Mouse (Mus musculus) forebrain, embryonic 14.5 days (tissue): Measurements from ENCODE around the gene Exph5. TPM values are rescaled to one million over a fixed set of nuclear protein-coding genes. Genes with fewer than 3 reads are reported as not detected.

Experiments used
- ATAC-seq: fragments of 200-750 bp; cut with Nextera tagmentation; 2 replicates; pipeline ENCODE4 v1.8.0; 2017; ENCODE audit warnings: mild to moderate bottlenecking, moderate library complexity
- DNase-seq: peaks from one replicate; pipeline ENCODE4 v3.0.0-alpha.2; 2015; ENCODE audit warnings: low spot score
- H3K27ac ChIP-seq: fragments of 300-500 bp; sonication (generic); 2 replicates; pipeline ENCODE4 v1.5.1; 2014; ENCODE audit warnings: low read depth, mild to moderate bottlenecking, control low read depth, low read length, moderate library complexity
- H3K27me3 ChIP-seq: fragments of 300-500 bp; sonication (generic); replicated peaks from 2 replicates; pipeline ENCODE4 v1.6.1; 2014; ENCODE audit warnings: low read length, control low read depth, mixed read lengths; ENCODE audit not compliant: control insufficient read depth, insufficient read depth
- H3K36me3 ChIP-seq: fragments of 300-500 bp; sonication (generic); 2 replicates; pipeline ENCODE4 v1.6.1; 2014; ENCODE audit warnings: low read length, control low read depth; ENCODE audit not compliant: control insufficient read depth, insufficient read depth
- H3K4me1 ChIP-seq: fragments of 300-500 bp; sonication (generic); 2 replicates; pipeline ENCODE4 v1.6.1; 2014; ENCODE audit warnings: antibody characterized with exemption, low read length, control low read depth; ENCODE audit not compliant: control insufficient read depth, insufficient read depth
- H3K4me2 ChIP-seq: fragments of 300-500 bp; sonication (generic); 2 replicates; pipeline ENCODE4 v1.6.1; 2014; ENCODE audit warnings: mild to moderate bottlenecking, control low read depth, low read length
- H3K4me3 ChIP-seq: fragments of 300-500 bp; sonication (generic); 2 replicates; pipeline ENCODE4 v1.5.1; 2014; ENCODE audit warnings: low read depth, low read length, control low read depth
- H3K9ac ChIP-seq: fragments of 300-500 bp; sonication (generic); 2 replicates; pipeline ENCODE4 v1.6.1; 2014; ENCODE audit warnings: mild to moderate bottlenecking, low read length, control low read depth, moderate library complexity
- H3K9me3 ChIP-seq: fragments of 300-500 bp; sonication (generic); replicated peaks from 2 replicates; pipeline ENCODE4 v1.6.1; 2016; ENCODE audit warnings: low read length, control low read depth, mixed read lengths; ENCODE audit not compliant: control insufficient read depth
- WGBS: fragments of 180-500 bp; shearing (Covaris S2); extraction: QIAGEN DNeasy Blood & Tissue Kit; methylation state at CpG from one replicate; pipeline ENCODE4 v1.1.7; 2014; 5-methylcytosine and 5-hydroxymethylcytosine counted together
- polyA plus RNA-seq: library from polyadenylated mRNA; unstranded; fragments of >200 nt; fragmentation: Nextera tagmentation; extraction: Ambion mirVana; gene quantifications from 2 replicates; pipeline ENCODE4 v1.2.1, GENCODE M21; 2014

Exph5 gene
- polyA plus RNA-seq, 1 experiment from 2014 or later: 0.05 TPM

DNA sequence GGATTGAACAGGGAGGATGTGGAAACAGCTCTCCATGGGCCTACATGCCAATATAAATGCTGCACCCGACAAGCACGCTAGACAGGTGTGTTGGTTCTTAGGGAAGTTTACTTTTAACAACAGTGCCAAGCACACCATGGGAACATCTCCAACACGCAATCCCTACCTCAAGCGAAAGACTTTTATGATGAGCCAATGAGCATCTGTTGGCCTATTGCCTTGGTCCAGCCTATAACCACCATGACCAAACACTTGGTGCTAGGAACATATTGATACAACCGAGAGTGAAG, 32.1 kb upstream of the Exph5 start:
- DNase-seq: no peak
- no peak overlapping the region for H3K27ac ChIP-seq
- no peaks in the 10 kb centered on the region for H3K4me1 ChIP-seq

DNA sequence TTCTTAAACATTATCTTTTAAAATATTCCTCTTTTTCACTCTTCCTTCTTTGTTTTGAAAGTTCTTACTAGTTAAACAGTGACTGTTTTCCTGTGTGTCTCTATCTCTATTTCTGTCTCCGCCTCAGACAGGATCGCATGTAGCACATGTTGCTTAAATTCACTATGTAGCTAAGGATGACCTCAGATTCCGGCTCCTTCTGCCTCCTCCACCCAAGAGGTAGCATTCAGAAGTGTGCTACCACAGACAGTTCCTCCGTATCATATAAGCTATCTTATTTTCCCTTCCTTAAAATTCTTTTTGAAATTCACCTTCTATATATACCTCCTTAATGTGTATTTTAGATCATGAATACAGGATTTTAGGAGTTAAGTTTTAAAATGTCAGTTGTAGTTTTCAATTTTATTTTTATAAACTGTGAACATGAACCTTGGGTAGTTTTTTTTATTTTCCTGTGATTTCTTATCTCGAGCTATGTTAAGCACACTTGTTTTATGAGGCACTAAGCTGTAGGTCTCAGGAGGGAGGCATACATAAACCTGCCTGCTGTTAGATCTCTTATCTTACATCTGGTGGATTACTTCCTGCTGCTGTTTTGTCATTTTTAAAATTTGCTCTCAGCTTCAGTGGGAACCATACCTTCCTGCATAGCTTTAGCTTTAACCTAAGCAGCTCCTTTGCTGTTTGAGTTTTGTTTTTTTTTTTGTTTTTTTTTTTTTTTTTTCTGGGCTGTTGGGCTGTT, 30.0 kb upstream of the Exph5 start:
- no peaks in the 10 kb centered on the region for H3K36me3 ChIP-seq
- no peak overlapping the region for H3K27ac ChIP-seq
- DNase-seq (no peak), ATAC-seq (no peak)
- H3K9ac ChIP-seq: no peak overlapping the region
- H3K4me2 ChIP-seq: no peak overlapping the region
- no peaks in the 10 kb centered on the region for H3K4me1 ChIP-seq
- H3K27me3 ChIP-seq: no peaks in the 10 kb centered on the region
- H3K4me3 ChIP-seq: no peak overlapping the region
- H3K9me3 ChIP-seq: no peaks in the 10 kb centered on the region
- 79% methylated on average over 5 of the region's 5 CpGs for WGBS

More for the DNA sequence above, 32.1 kb upstream of the Exph5 start:
- no peak overlapping the region for H3K4me3 ChIP-seq
- H3K36me3 ChIP-seq: no peaks in the 10 kb centered on the region
- H3K9ac ChIP-seq: no peak overlapping the region
- ATAC-seq: no peak
- 92% methylated on average over 5 of the region's 5 CpGs for WGBS
- no peaks in the 10 kb centered on the region for H3K9me3 ChIP-seq
- H3K4me2 ChIP-seq: no peak overlapping the region
- H3K27me3 ChIP-seq: no peaks in the 10 kb centered on the region

DNA sequence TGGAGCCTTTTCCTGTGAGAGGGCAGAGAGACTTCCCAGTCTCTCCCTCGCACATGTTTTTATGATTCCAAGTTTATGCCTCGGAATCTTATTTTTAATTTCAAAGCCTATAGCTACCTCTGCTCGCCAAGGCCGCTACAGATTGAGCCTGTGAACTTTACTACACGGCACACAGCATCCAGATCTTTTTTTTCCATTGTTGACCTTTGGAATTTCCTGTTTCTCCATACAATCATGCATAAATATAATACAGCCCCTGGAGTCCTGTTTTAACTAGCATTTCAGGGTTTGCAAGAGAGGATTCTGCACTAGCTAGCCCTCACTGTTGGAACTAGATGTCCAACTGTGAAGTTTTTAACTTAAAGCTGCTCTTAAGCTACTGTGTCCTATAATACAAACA, 29.3 kb upstream of the Exph5 start:
- H3K4me1 ChIP-seq: no peaks in the 10 kb centered on the region
- H3K4me3 ChIP-seq: no peak overlapping the region
- H3K4me2 ChIP-seq: no peak overlapping the region
- no peak overlapping the region for H3K9ac ChIP-seq
- H3K9me3 ChIP-seq: no peaks in the 10 kb centered on the region
- H3K27ac ChIP-seq: no peak overlapping the region
- 56% methylated on average over 5 of the region's 5 CpGs for WGBS
- no peaks in the 10 kb centered on the region for H3K27me3 ChIP-seq
- H3K36me3 ChIP-seq: no peaks in the 10 kb centered on the region
- no peak for ATAC-seq
- no peak for DNase-seq

DNA sequence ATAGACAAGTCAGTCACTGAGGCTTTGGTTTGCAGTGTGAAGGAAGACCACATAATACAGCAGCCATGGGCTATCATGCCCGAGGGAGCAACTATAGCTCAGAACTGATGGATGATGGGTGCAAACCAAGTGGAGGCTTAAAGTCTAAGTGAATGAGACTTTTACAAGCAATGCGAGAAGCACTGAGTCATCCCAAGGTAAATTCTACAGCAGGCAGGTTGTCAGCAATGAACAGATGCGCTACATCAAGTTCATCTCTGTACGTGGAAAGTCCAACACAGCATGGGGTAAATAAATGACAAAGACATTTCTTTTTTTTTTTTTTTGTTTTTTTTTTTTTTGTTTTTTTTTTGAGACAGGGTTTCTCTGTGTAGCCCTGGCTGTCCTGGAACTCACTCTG, 28.8 kb upstream of the Exph5 start:
- no peaks in the 10 kb centered on the region for H3K4me1 ChIP-seq
- H3K4me2 ChIP-seq: no peak overlapping the region
- no peaks in the 10 kb centered on the region for H3K9me3 ChIP-seq
- ATAC-seq (no peak), DNase-seq (no peak)
- 81% methylated on average over 4 of the region's 4 CpGs for WGBS
- no peak overlapping the region for H3K4me3 ChIP-seq
- H3K27ac ChIP-seq: no peak overlapping the region
- no peak overlapping the region for H3K9ac ChIP-seq
- no peaks in the 10 kb centered on the region for H3K36me3 ChIP-seq
- no peaks in the 10 kb centered on the region for H3K27me3 ChIP-seq

DNA sequence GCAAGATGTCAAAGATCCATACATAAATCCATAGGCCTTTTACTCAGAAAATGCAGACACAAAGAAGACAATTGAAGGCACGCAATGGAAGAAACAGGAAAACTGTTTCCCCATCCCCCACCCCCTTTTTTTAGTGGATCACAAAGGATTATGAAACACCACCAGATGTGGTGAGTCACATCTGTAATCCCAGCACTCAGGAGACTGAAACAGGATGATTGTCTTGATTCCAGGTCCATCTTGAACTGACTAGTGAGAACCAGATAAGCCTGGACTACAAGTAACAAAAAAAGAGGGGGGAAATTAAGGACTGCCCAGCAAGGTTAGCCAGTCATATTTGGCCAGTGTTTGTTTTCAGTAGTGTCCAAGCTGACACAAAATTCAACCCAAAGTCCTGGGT, 25.1 kb upstream of the Exph5 start:
- Histone ChIP-seq H3K9ac (no peak overlapping the region), H3K4me3 (no peak overlapping the region), H3K27me3 (no peaks in the 10 kb centered on the region), H3K4me1 (no peaks in the 10 kb centered on the region), H3K9me3 (no peaks in the 10 kb centered on the region), H3K36me3 (no peaks in the 10 kb centered on the region), H3K4me2 (no peak overlapping the region), H3K27ac (no peak overlapping the region)
- DNase-seq: no peak
- no peak for ATAC-seq
- 86% methylated on average over 1 of the region's 1 CpGs for WGBS

DNA sequence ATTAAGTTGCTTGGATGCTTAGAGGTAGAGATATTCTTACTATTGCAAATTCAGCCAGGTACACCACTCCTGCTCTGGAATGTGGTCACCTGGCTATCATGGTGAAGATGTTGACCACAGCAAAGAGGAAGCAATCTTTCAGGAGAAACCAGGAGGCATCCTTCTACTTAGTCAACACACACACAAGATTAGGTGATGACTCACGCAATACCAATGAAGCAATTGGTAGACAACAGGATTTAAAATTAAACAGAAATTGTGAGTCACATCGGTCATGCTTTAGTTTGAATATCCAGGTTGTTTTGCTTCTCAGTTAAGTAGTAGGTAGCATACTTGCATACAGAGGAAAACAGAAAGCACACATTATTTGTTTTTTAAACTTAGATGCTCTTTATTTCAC, 22.5 kb upstream of the Exph5 start:
- Histone ChIP-seq H3K4me1 (no peaks in the 10 kb centered on the region), H3K36me3 (no peaks in the 10 kb centered on the region), H3K9ac (no peak overlapping the region), H3K27me3 (no peaks in the 10 kb centered on the region), H3K27ac (no peak overlapping the region), H3K4me2 (no peak overlapping the region), H3K4me3 (no peak overlapping the region), H3K9me3 (no peaks in the 10 kb centered on the region)
- 97% methylated on average over 2 of the region's 2 CpGs for WGBS
- ATAC-seq (no peak), DNase-seq (no peak)

DNA sequence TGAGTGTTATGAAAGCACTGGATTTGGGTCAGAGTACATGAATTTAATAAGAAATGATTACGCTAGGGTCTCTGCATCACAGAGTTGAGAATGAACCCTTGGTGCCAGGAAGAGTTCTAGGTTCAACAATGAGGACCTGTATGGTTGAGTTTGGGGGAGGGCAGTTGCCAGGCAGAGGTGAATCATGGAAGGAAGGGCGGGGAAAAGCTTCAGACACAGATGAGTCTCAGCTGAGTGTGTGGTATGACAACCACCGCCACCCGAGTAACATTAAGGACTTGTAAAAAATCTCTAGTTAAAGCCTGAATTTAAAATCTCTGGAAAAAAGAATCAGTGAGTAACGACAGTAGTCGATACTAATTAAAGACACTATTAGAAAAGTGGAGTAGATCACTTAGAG, 14.7 kb upstream of the Exph5 start:
- Histone ChIP-seq H3K4me3 (no peak overlapping the region), H3K4me2 (no peak overlapping the region), H3K9me3 (no peaks in the 10 kb centered on the region), H3K9ac (no peak overlapping the region), H3K4me1 (no peaks in the 10 kb centered on the region), H3K27me3 (no peaks in the 10 kb centered on the region), H3K36me3 (no peaks in the 10 kb centered on the region), H3K27ac (no peak overlapping the region)
- no peak for DNase-seq
- WGBS: 83% methylated on average over 6 of the region's 6 CpGs
- no peak for ATAC-seq

DNA sequence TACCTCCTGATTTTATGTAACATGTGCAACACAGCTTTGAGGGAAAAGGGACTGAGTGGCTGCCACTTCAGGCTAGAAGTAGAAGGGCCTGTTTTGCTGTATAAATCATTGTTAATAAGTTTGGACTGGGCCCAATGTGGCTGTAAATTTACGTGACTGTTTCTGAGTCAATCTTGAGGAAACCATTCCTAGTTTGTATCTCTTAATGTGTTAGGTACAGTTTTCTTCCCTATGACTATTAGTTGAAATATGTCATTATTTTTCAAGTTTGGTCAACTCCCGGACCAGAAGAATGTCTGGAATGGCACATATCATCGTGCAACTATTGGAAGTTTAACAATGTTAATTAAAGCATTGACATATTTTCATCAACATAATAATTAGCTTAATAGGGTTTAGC, 11.5 kb upstream of the Exph5 start:
- H3K4me1 ChIP-seq: no peaks in the 10 kb centered on the region
- DNase-seq (no peak), ATAC-seq (no peak)
- no peaks in the 10 kb centered on the region for H3K27me3 ChIP-seq
- H3K9ac ChIP-seq: no peak overlapping the region
- H3K9me3 ChIP-seq: no peaks in the 10 kb centered on the region
- H3K4me3 ChIP-seq: no peak overlapping the region
- H3K27ac ChIP-seq: no peak overlapping the region
- H3K36me3 ChIP-seq: no peaks in the 10 kb centered on the region
- H3K4me2 ChIP-seq: no peak overlapping the region
- WGBS: 89% methylated on average over 3 of the region's 3 CpGs

DNA sequence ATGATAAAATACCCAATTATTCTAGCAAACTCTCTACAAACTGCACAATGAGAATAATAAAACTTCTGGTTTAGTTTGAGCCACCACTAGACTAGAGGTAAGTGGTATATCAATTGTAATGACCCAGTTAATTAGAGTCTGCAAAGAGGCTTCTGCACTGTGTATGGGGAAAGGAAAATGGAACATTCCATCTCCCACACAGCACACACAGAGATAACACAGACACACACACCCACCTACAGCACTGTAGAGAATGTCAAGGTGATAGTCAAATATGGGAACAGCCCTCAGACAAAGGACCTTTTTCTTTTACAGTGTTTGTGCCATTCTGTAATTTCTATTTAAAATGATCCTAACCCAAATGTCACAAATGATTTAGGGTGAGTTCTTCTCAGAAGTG, 8.6 kb upstream of the Exph5 start:
- Histone ChIP-seq H3K27ac (no peak overlapping the region), H3K4me2 (no peak overlapping the region), H3K9ac (no peak overlapping the region), H3K36me3 (no peaks in the 10 kb centered on the region), H3K4me3 (no peak overlapping the region), H3K9me3 (no peaks in the 10 kb centered on the region), H3K4me1 (no peaks in the 10 kb centered on the region), H3K27me3 (no peaks in the 10 kb centered on the region)
- no peak for DNase-seq
- ATAC-seq: no peak
